Mouse (Mus musculus) spleen, adult 10 weeks (tissue): ENCODE data around the gene Defb46. TPM values are rescaled to one million over a fixed set of nuclear protein-coding genes. Genes with fewer than 3 reads are reported as not detected.

Experiments
- polyA plus RNA-seq: library from polyadenylated mRNA; stranded (reverse); fragments of 350-450 nt; fragmentation: Illumina TruSeq; extraction: RNeasy Lipid Tissue Mini Kit (QIAGEN cat#74804); gene quantifications from one replicate; pipeline ENCODE4 v1.2.3, GENCODE M21; 2015; ENCODE audit warnings: low replicate concordance; ENCODE audit not compliant: insufficient read depth

The Defb46 gene
- not detected for polyA plus RNA-seq

DNA sequence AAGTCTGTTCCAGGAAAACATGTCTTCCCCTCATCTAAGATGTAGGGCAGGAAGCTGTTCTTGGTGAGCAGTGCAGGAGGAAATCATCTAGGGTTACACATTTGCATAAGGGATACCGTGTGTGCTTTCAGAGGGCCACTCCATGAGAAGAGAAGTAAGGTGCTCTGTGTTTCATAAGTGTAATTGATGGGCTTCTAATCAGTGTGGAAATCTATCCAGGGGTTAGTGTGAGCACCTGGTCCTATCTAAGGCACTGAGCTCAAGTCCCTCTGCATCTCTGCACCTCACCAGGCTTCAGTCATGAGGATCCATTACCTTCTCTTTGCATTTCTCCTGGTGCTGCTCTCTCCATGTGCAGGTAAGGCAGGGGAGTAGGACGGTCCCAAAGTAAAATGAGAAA is at the start of gene Defb46:
Defb46 (plus strand) TSS at position 301 of the 400 bp plus-strand sequence.

DNA sequence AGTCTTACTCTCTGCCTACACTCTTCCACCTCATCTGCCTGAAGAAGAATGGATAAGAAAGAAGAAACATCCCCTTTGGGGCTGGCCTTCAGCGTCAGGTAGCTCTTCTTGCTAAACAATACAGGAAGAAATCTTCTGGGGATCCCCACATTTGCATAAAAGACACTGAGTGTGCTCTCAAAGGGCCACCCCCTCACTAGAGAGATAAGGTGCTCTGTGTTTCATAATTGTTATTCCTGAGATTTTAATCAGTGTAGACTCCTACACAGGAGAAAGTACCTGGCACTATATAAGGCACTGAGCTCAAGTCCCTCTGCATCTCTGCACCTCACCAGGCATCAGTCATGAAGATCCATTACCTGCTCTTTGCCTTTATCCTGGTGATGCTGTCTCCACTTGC is 14.6 kb upstream of the Defb46 start, which contains the start of gene Defb6:
Defb6 (plus strand) TSS at position 318 of the 400 bp plus-strand sequence.

DNA sequence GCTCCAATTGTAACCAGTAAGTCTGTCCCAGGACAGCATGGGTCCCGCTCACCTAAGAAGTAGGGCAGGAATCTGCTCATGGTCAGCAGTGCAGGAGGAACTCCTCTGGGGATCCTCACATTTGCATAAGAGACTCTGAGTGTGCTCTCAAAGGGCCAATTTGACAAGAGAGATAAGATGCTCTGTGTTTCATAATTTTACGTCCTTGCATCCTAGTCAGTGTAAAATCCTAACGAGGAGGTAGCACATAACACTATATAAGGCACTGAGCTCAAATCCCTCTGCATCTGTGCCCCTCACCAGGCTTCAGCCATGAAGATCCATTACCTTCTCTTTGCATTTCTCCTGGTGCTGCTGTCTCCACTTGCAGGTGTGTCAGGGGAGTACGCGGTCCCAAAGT is 7.6 kb downstream of the Defb46 start, which contains the start of gene Defb5:
Defb5 (plus strand) TSS at position 301 of the 400 bp plus-strand sequence.

Other genes with a start within 250 kb of the Defb46 start
- gene Defb37, start 248.9 kb upstream of the Defb46 start, polyA plus RNA-seq: not detected
- not detected for gene Defb38, start 213.3 kb upstream of the Defb46 start, polyA plus RNA-seq
- not detected for gene Defb39, start 175.1 kb upstream of the Defb46 start, polyA plus RNA-seq
- gene Defb12, start 125.1 kb upstream of the Defb46 start, polyA plus RNA-seq: not detected
- not detected for gene Defb34, start 116.2 kb upstream of the Defb46 start, polyA plus RNA-seq
- gene Gm45826, start 99.1 kb upstream of the Defb46 start, polyA plus RNA-seq: not detected
- gene Defb14, start 45.6 kb upstream of the Defb46 start, polyA plus RNA-seq: not detected
- not detected for gene Defb4, start 41.2 kb upstream of the Defb46 start, polyA plus RNA-seq
- not detected for gene Defb6, start 14.4 kb upstream of the Defb46 start, polyA plus RNA-seq
- not detected for gene Defb5, start 7.7 kb downstream of the Defb46 start, polyA plus RNA-seq
- gene Defb3, start 53.4 kb downstream of the Defb46 start, polyA plus RNA-seq: not detected
- gene Defb8, start 207.7 kb downstream of the Defb46 start, polyA plus RNA-seq: not detected